Mouse (Mus musculus): ENCODE results near the gene Vps37c. TPM values are rescaled to one million over a fixed set of nuclear protein-coding genes. Genes with fewer than 3 reads are reported as not detected.
A peak's percentile ranks its signal among the peaks of the same experiment; 100 is the strongest.

The Vps37c gene
- polyA plus RNA-seq, 1 experiment from 2014 or later, result 25.1 TPM

- H3K4me2 ChIP-seq, result peak overlapping the region; percentile 81
- peak overlapping the region; percentile 98 for H3K27ac ChIP-seq
- peak overlapping the region; percentile 87 for H3K4me3 ChIP-seq
- no peak for ATAC-seq (replicated peaks; ENCODE audit: insufficient number of reproducible peaks, insufficient read depth, low FRiP score, low read depth)
- WGBS, result 40% methylated on average over 5 of the region's 5 CpGs
- H3K27me3 ChIP-seq, result no peaks in the 10 kb centered on the region
- H3K36me3 ChIP-seq, result no peaks in the 10 kb centered on the region
- H3K4me1 ChIP-seq (replicated peaks), result peaks cover 34% of the 10 kb centered on the region
- no peaks in the 10 kb centered on the region for H3K9me3 ChIP-seq (replicated peaks)
- peak overlapping the region; percentile 79 for H3K9ac ChIP-seq
Measured at GRCm38 (mm10) chr19:10689470-10690166, 1.1 kb downstream of the Vps37c start.

GRCm38 (mm10) chr19:10690336-10690735 is 1.8 kb downstream of the Vps37c start:
- Histone ChIP-seq H3K36me3 (no peaks in the 10 kb centered on the region), H3K27ac (peak overlapping the region; percentile 98), H3K4me1 (replicated peaks) (peaks cover 36% of the 10 kb centered on the region), H3K9ac (0 out of 2 replicates have a peak overlapping the region, but pooled peaks have one; percentile 0), H3K4me2 (peak overlapping the region; percentile 81), H3K9me3 (replicated peaks) (no peaks in the 10 kb centered on the region), H3K27me3 (no peaks in the 10 kb centered on the region), H3K4me3 (peak overlapping the region; percentile 87; the same call in 1 of the 2 replicates)
- WGBS, result 38% methylated on average over 3 of the region's 3 CpGs
- ATAC-seq (replicated peaks; ENCODE audit: insufficient number of reproducible peaks, insufficient read depth, low FRiP score, low read depth), result no peak

GRCm38 (mm10) chr19:10691121-10691520 is 2.6 kb downstream of the Vps37c start:
- no peaks in the 10 kb centered on the region for H3K9me3 ChIP-seq (replicated peaks)
- H3K9ac ChIP-seq, result no peak overlapping the region
- no peaks in the 10 kb centered on the region for H3K27me3 ChIP-seq
- no peak overlapping the region for H3K4me3 ChIP-seq
- WGBS, result 88% methylated on average over 4 of the region's 4 CpGs
- no peaks in the 10 kb centered on the region for H3K36me3 ChIP-seq
- no peak for ATAC-seq (replicated peaks; ENCODE audit: insufficient number of reproducible peaks, insufficient read depth, low FRiP score, low read depth)
- no peak overlapping the region for H3K4me2 ChIP-seq
- peaks cover 39% of the 10 kb centered on the region for H3K4me1 ChIP-seq (replicated peaks)
- H3K27ac ChIP-seq, result peak overlapping the region; percentile 98; the same call in 1 of the 2 replicates

- no peak overlapping the region for H3K4me2 ChIP-seq
- no peak overlapping the region for H3K27ac ChIP-seq
- H3K4me3 ChIP-seq, result no peak overlapping the region
- H3K9me3 ChIP-seq (replicated peaks), result no peaks in the 10 kb centered on the region
- H3K27me3 ChIP-seq, result no peaks in the 10 kb centered on the region
- ATAC-seq (replicated peaks; ENCODE audit: insufficient number of reproducible peaks, insufficient read depth, low FRiP score, low read depth), result no peak
- H3K9ac ChIP-seq, result no peak overlapping the region
- WGBS, result 72% methylated on average over 3 of the region's 3 CpGs
- peaks cover 39% of the 10 kb centered on the region for H3K4me1 ChIP-seq (replicated peaks)
- H3K36me3 ChIP-seq, result no peaks in the 10 kb centered on the region
Measured at GRCm38 (mm10) chr19:10691660-10692059, 3.1 kb downstream of the Vps37c start.

- Histone ChIP-seq H3K27ac (no peak overlapping the region), H3K36me3 (no peaks in the 10 kb centered on the region), H3K4me1 (replicated peaks) (peaks cover 45% of the 10 kb centered on the region), H3K4me2 (no peak overlapping the region), H3K4me3 (no peak overlapping the region), H3K27me3 (no peaks in the 10 kb centered on the region), H3K9ac (no peak overlapping the region), H3K9me3 (replicated peaks) (no peaks in the 10 kb centered on the region)
- 90% methylated on average over 4 of the region's 4 CpGs for WGBS
- ATAC-seq (replicated peaks; ENCODE audit: insufficient number of reproducible peaks, insufficient read depth, low FRiP score, low read depth), result no peak
Measured at GRCm38 (mm10) chr19:10692361-10692760, 3.8 kb downstream of the Vps37c start.

- Histone ChIP-seq H3K36me3 (no peaks in the 10 kb centered on the region), H3K27me3 (no peaks in the 10 kb centered on the region), H3K9me3 (replicated peaks) (no peaks in the 10 kb centered on the region), H3K4me1 (replicated peaks) (peaks cover 56% of the 10 kb centered on the region), H3K9ac (no peak overlapping the region), H3K27ac (no peak overlapping the region), H3K4me2 (no peak overlapping the region), H3K4me3 (no peak overlapping the region)
- no peak for ATAC-seq (replicated peaks; ENCODE audit: insufficient number of reproducible peaks, insufficient read depth, low FRiP score, low read depth)
- 86% methylated on average over 10 of the region's 10 CpGs for WGBS
Measured at GRCm38 (mm10) chr19:10693926-10694682, 5.6 kb downstream of the Vps37c start.

- peaks cover 52% of the 10 kb centered on the region for H3K4me1 ChIP-seq (replicated peaks)
- no peaks in the 10 kb centered on the region for H3K9me3 ChIP-seq (replicated peaks)
- no peaks in the 10 kb centered on the region for H3K27me3 ChIP-seq
- H3K36me3 ChIP-seq, result no peaks in the 10 kb centered on the region
- 59% methylated on average over 7 of the region's 7 CpGs for WGBS
- ATAC-seq (replicated peaks; ENCODE audit: insufficient number of reproducible peaks, insufficient read depth, low FRiP score, low read depth), result no peak
- no peak overlapping the region for H3K9ac ChIP-seq
- 0 out of 2 replicates have a peak overlapping the region, but pooled peaks have one; percentile 0 for H3K27ac ChIP-seq
- H3K4me3 ChIP-seq, result no peak overlapping the region
- no peak overlapping the region for H3K4me2 ChIP-seq
Measured at GRCm38 (mm10) chr19:10695801-10696200, 7.3 kb downstream of the Vps37c start.

- WGBS, result 63% methylated on average over 9 of the region's 9 CpGs
Measured at GRCm38 (mm10) chr19:10698131-10698991, 9.8 kb downstream of the Vps37c start.

GRCm38 (mm10) chr19:10699851-10700250 is 11.3 kb downstream of the Vps37c start:
- WGBS, result 46% methylated on average over 9 of the region's 9 CpGs
- no peak overlapping the region for H3K9ac ChIP-seq

More at GRCm38 (mm10) chr19:10698131-10698991, 9.8 kb downstream of the Vps37c start:
- no peak for ATAC-seq (replicated peaks; ENCODE audit: insufficient number of reproducible peaks, insufficient read depth, low FRiP score, low read depth)
- no peak overlapping the region for H3K4me3 ChIP-seq
- peaks cover 60% of the 10 kb centered on the region for H3K4me1 ChIP-seq (replicated peaks)
- no peaks in the 10 kb centered on the region for H3K27me3 ChIP-seq
- no peak overlapping the region for H3K9ac ChIP-seq
- H3K36me3 ChIP-seq, result no peaks in the 10 kb centered on the region
- H3K27ac ChIP-seq, result peak overlapping the region; percentile 2; the same call in 1 of the 2 replicates
- no peak overlapping the region for H3K4me2 ChIP-seq
- no peaks in the 10 kb centered on the region for H3K9me3 ChIP-seq (replicated peaks)

GRCm38 (mm10) chr19:10701013-10701726 is 12.6 kb downstream of the Vps37c start:
- H3K4me2 ChIP-seq, result no peak overlapping the region
- H3K27me3 ChIP-seq, result no peaks in the 10 kb centered on the region
- H3K4me3 ChIP-seq, result no peak overlapping the region
- H3K4me1 ChIP-seq (replicated peaks), result peaks cover 70% of the 10 kb centered on the region
- 0 out of 2 replicates have a peak, but pooled peaks have one; percentile 21 for ATAC-seq (replicated peaks; ENCODE audit: insufficient number of reproducible peaks, insufficient read depth, low FRiP score, low read depth)
- H3K9me3 ChIP-seq (replicated peaks), result no peaks in the 10 kb centered on the region
- H3K9ac ChIP-seq, result no peak overlapping the region
- H3K36me3 ChIP-seq, result no peaks in the 10 kb centered on the region
- 65% methylated on average over 6 of the region's 6 CpGs for WGBS
- no peak overlapping the region for H3K27ac ChIP-seq

More at GRCm38 (mm10) chr19:10699851-10700250, 11.3 kb downstream of the Vps37c start:
- Histone ChIP-seq H3K4me3 (no peak overlapping the region), H3K27ac (0 out of 2 replicates have a peak overlapping the region, but pooled peaks have one; percentile 7), H3K27me3 (no peaks in the 10 kb centered on the region), H3K4me1 (replicated peaks) (peaks cover 65% of the 10 kb centered on the region), H3K36me3 (no peaks in the 10 kb centered on the region), H3K9me3 (replicated peaks) (no peaks in the 10 kb centered on the region), H3K4me2 (no peak overlapping the region)
- ATAC-seq (replicated peaks; ENCODE audit: insufficient number of reproducible peaks, insufficient read depth, low FRiP score, low read depth), result no peak

Data from heart, embryonic 15.5 days (tissue).